Mouse (Mus musculus): ENCODE results near the gene Hlcs.

DNA sequence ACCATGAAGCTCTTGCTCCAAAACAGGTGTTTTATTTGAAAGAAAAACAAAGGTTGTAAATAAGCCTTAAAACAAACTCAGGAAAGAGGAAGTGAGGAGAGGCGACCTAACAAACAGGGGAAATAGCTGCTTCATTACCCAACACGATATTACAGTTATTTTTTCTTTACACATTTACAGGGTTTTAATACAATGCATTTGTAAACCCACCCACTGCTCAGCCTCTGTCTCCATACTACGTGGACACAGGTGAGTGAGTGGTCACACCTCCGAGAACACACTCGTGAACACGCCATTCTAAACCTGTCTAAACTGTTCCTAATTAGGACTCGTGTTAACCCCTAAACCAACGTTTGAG is 90.0 kb downstream of the Hlcs start:
- no peak for TF ChIP-seq CTCF (IDR thresholded peaks at IDR 0.05; ENCODE audit: low read depth)
- TF ChIP-seq EP300 (optimal IDR thresholded peaks at IDR 0.05): no peak
